In the genomic region with DNA sequence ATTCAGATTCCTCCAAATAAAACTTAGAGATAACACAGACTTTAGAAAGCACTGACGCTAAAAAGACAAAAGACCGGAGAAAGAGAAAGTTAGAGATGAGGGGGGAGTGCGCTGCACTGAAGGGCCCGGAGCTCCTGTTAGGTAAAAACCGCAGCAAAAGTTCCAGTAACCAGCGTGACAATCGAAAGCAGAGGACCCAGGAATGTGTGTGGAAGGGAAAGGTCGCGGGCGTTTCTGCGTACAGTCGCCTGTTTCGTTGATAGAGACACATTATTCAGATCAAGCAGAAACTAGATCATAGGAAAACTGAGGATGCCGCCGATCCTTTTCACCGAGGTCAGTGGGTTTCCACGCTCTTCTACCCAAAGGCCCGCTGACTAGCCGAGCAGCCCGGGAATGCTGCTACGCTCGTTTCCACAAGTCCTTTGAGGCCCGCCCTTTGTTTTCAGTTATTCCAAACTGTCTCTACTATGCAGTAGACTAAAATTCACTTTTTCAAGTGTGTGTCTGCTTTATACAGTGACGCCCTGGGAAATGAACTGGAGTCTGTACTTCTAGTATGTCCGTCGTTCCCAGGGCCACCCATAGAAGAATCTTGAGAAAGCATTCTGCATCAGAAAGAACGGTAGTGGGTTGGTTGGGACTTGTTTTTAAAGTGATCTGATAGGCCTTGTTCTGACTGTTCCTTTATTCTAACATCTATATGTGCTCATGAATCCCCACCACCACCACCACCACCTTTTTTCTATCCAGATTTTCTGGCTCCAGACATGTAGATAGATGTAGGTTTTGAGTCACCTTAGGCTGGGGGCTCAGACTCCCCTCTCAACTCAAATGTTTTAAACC, we compare ENCODE assay signal across 8 mouse cellular contexts. TPM values are rescaled to one million over a fixed set of nuclear protein-coding genes. Genes with fewer than 3 reads are reported as not detected.
DNase-seq lines count a peak whose midpoint lies in the region; ATAC-seq and TF ChIP-seq lines count a peak whose summit lies in the region.

No protein-coding gene starts in this region.

- no peak for TF ChIP-seq CTCF in bone marrow, adult 2 months (IDR thresholded peaks at IDR 0.05; ENCODE audit: control insufficient read depth, insufficient read depth, low read length)

- H3K9me3 ChIP-seq in forebrain, embryonic 15.5 days = no peaks in the 10 kb centered on the region
- H3K9me3 ChIP-seq in liver, embryonic 15.5 days (replicated peaks) = no peaks in the 10 kb centered on the region
- no peaks in the 10 kb centered on the region for H3K9me3 ChIP-seq in neural tube, embryonic 13.5 days

- peak overlapping the region; percentile 57 for H3K4me3 ChIP-seq in bone marrow, adult 2 months (replicated peaks; ENCODE audit: control insufficient read depth, low read depth, low read length)
- H3K4me3 ChIP-seq in forebrain, embryonic 15.5 days = peak overlapping the region; percentile 66
- H3K4me3 ChIP-seq in liver, embryonic 15.5 days (replicated peaks) = peak overlapping the region; percentile 64
- H3K4me3 ChIP-seq in neural tube, embryonic 13.5 days = peak overlapping the region; percentile 61

- H3K9ac ChIP-seq in forebrain, embryonic 15.5 days (replicated peaks) = peak overlapping the region; percentile 56
- H3K9ac ChIP-seq in liver, embryonic 15.5 days = peak overlapping the region; percentile 70
- peak overlapping the region; percentile 90 for H3K9ac ChIP-seq in neural tube, embryonic 13.5 days

- DNase-seq in ovary, postnatal 14 days (ENCODE audit: low spot score) = peak; percentile 42
- no peak for DNase-seq in ovary, adult 18-20 months (ENCODE audit: low spot score)
- no peak for DNase-seq in MN1 (ENCODE audit: low spot score)

- under 1% methylated on average over 27 of the region's 27 CpGs for WGBS in bone marrow, adult 2 months
- 4% methylated on average over 27 of the region's 27 CpGs for WGBS in forebrain, embryonic 15.5 days
- 5% methylated on average over 27 of the region's 27 CpGs for WGBS in liver, embryonic 15.5 days (ENCODE audit: insufficient replicate concordance)
- WGBS in neural tube, embryonic 13.5 days = 5% methylated on average over 27 of the region's 27 CpGs

- H3K27me3 ChIP-seq in forebrain, embryonic 15.5 days = no peaks in the 10 kb centered on the region
- no peaks in the 10 kb centered on the region for H3K27me3 ChIP-seq in liver, embryonic 15.5 days
- H3K27me3 ChIP-seq in neural tube, embryonic 13.5 days = no peaks in the 10 kb centered on the region

- no peaks in the 10 kb centered on the region for H3K36me3 ChIP-seq in forebrain, embryonic 15.5 days
- no peaks in the 10 kb centered on the region for H3K36me3 ChIP-seq in liver, embryonic 15.5 days (replicated peaks)
- no peaks in the 10 kb centered on the region for H3K36me3 ChIP-seq in neural tube, embryonic 13.5 days

- no peaks in the 10 kb centered on the region; the same call in 1 of the 2 replicates for H3K4me1 ChIP-seq in bone marrow, adult 2 months (ENCODE audit: control insufficient read depth, insufficient read depth, low read length)
- peaks cover 30% of the 10 kb centered on the region for H3K4me1 ChIP-seq in forebrain, embryonic 15.5 days
- peaks cover 55% of the 10 kb centered on the region for H3K4me1 ChIP-seq in liver, embryonic 15.5 days (replicated peaks)
- peaks cover 38% of the 10 kb centered on the region for H3K4me1 ChIP-seq in neural tube, embryonic 13.5 days (replicated peaks)

- peak overlapping the region; percentile 97 for H3K27ac ChIP-seq in bone marrow, adult 2 months (ENCODE audit: control insufficient read depth, insufficient read depth, low read depth, low read length, poor library complexity)
- H3K27ac ChIP-seq in forebrain, embryonic 15.5 days (replicated peaks) = peak overlapping the region; percentile 99
- peak overlapping the region; percentile 100 for H3K27ac ChIP-seq in liver, embryonic 15.5 days (replicated peaks)
- peak overlapping the region; percentile 98 for H3K27ac ChIP-seq in neural tube, embryonic 13.5 days (replicated peaks)

- no peak for TF ChIP-seq POLR2A in bone marrow, adult 2 months (IDR thresholded peaks at IDR 0.05; ENCODE audit: borderline replicate concordance, control insufficient read depth, low read depth, low read length)

- H3K4me2 ChIP-seq in forebrain, embryonic 15.5 days (replicated peaks) = peak overlapping the region; percentile 63
- peak overlapping the region; percentile 80 for H3K4me2 ChIP-seq in liver, embryonic 15.5 days
- peak overlapping the region; percentile 83 for H3K4me2 ChIP-seq in neural tube, embryonic 13.5 days

- peak; percentile 36 for ATAC-seq in forebrain, embryonic 15.5 days (replicated peaks)
- ATAC-seq in inflammation-experienced regulatory T-cells, adult 6 months = peak; percentile 36
- no peak for ATAC-seq in liver, embryonic 15.5 days (ENCODE audit: insufficient read depth)
- ATAC-seq in neural tube, embryonic 13.5 days (ENCODE audit: low read depth) = peak; percentile 41

RNA-seq across cellular contexts. Expression of a gene that starts 0.7 kb away (rescaled TPM):
- polyA plus RNA-seq in bone marrow, adult 2 months (2011; ENCODE audit: insufficient read depth, insufficient read length, low replicate concordance, missing spikeins) = 25.3 and 31.8 TPM in 2 replicates
- polyA plus RNA-seq in forebrain, embryonic 15.5 days (2015; fragmentation: Nextera tagmentation; extraction: Ambion mirVana) = 10.1 and 10.9 TPM in 2 replicates
- 1 to 10 TPM; 1.3 to 7.4 (median 5.9) TPM for polyA plus RNA-seq in inflammation-experienced regulatory T-cells, adult 6 months (2017; shearing (Covaris generic))
- 29.3 and 32.9 TPM in 2 replicates for polyA plus RNA-seq in liver, embryonic 15.5 days (2015; fragmentation: Nextera tagmentation; extraction: Ambion mirVana)
- polyA plus RNA-seq in neural tube, embryonic 13.5 days (2015; fragmentation: Nextera tagmentation; extraction: Ambion mirVana) = 3.3 and 3.5 TPM in 2 replicates

RNA-seq across cellular contexts. Expression of a gene that starts 4.7 kb away (rescaled TPM):
- polyA plus RNA-seq in bone marrow, adult 2 months (2011; ENCODE audit: insufficient read depth, insufficient read length, low replicate concordance, missing spikeins) = 20.8 and 28.9 TPM in 2 replicates
- 42.5 and 47.6 TPM in 2 replicates for polyA plus RNA-seq in forebrain, embryonic 15.5 days (2015; fragmentation: Nextera tagmentation; extraction: Ambion mirVana)
- polyA plus RNA-seq in inflammation-experienced regulatory T-cells, adult 6 months (2017; shearing (Covaris generic)) = 10 to 100 TPM in 1 of 3 experiments, 1 to 10 TPM in 2; 4.8 to 44.5 (median 9.0) TPM
- 78.7 and 99.7 TPM in 2 replicates for polyA plus RNA-seq in liver, embryonic 15.5 days (2015; fragmentation: Nextera tagmentation; extraction: Ambion mirVana)
- polyA plus RNA-seq in neural tube, embryonic 13.5 days (2015; fragmentation: Nextera tagmentation; extraction: Ambion mirVana) = 13.1 and 17.8 TPM in 2 replicates

RNA-seq across cellular contexts. Expression of a gene that starts 5.8 kb away (rescaled TPM):
- 71.9 and 132 TPM in 2 replicates for polyA plus RNA-seq in bone marrow, adult 2 months (2011; ENCODE audit: insufficient read depth, insufficient read length, low replicate concordance, missing spikeins)
- polyA plus RNA-seq in forebrain, embryonic 15.5 days (2015; fragmentation: Nextera tagmentation; extraction: Ambion mirVana) = 7.1 and 9.9 TPM in 2 replicates
- 10 to 100 TPM in 2 of 3 experiments, 1 to 10 TPM in 1; 5.7 to 28.2 (median 20.9) TPM for polyA plus RNA-seq in inflammation-experienced regulatory T-cells, adult 6 months (2017; shearing (Covaris generic))
- 19.4 and 24.6 TPM in 2 replicates for polyA plus RNA-seq in liver, embryonic 15.5 days (2015; fragmentation: Nextera tagmentation; extraction: Ambion mirVana)
- polyA plus RNA-seq in neural tube, embryonic 13.5 days (2015; fragmentation: Nextera tagmentation; extraction: Ambion mirVana) = 2.1 and 2.7 TPM in 2 replicates

RNA-seq across cellular contexts. Expression of a gene that starts 17.3 kb away (rescaled TPM):
- not detected in 2 replicates for polyA plus RNA-seq in bone marrow, adult 2 months (2011; ENCODE audit: insufficient read depth, insufficient read length, low replicate concordance, missing spikeins)
- polyA plus RNA-seq in forebrain, embryonic 15.5 days (2015; fragmentation: Nextera tagmentation; extraction: Ambion mirVana) = 0.62 TPM in 1 of 2 replicates, not detected in the other
- polyA plus RNA-seq in inflammation-experienced regulatory T-cells, adult 6 months (2017; shearing (Covaris generic)) = not detected
- 2.5 and 3.2 TPM in 2 replicates for polyA plus RNA-seq in liver, embryonic 15.5 days (2015; fragmentation: Nextera tagmentation; extraction: Ambion mirVana)
- 0.38 and 0.96 TPM in 2 replicates for polyA plus RNA-seq in neural tube, embryonic 13.5 days (2015; fragmentation: Nextera tagmentation; extraction: Ambion mirVana)

RNA-seq across cellular contexts. Expression of a gene that starts 18.5 kb away (rescaled TPM):
- 4.5 TPM in 1 of 2 replicates, not detected in the other for polyA plus RNA-seq in bone marrow, adult 2 months (2011; ENCODE audit: insufficient read depth, insufficient read length, low replicate concordance, missing spikeins)
- polyA plus RNA-seq in forebrain, embryonic 15.5 days (2015; fragmentation: Nextera tagmentation; extraction: Ambion mirVana) = 25.1 and 32.2 TPM in 2 replicates
- polyA plus RNA-seq in inflammation-experienced regulatory T-cells, adult 6 months (2017; shearing (Covaris generic)) = 10 to 100 TPM in 2 of 3 experiments, 1 to 10 TPM in 1; 9.6 to 22.0 (median 11.1) TPM
- polyA plus RNA-seq in liver, embryonic 15.5 days (2015; fragmentation: Nextera tagmentation; extraction: Ambion mirVana) = 31.3 and 45.2 TPM in 2 replicates
- 12.3 and 21.1 TPM in 2 replicates for polyA plus RNA-seq in neural tube, embryonic 13.5 days (2015; fragmentation: Nextera tagmentation; extraction: Ambion mirVana)
